Mouse (Mus musculus): Measurements from ENCODE around the gene Fbxl18. TPM values are rescaled to one million over a fixed set of nuclear protein-coding genes. Genes with fewer than 3 reads are reported as not detected.

Fbxl18 gene
- polyA plus RNA-seq, 1 experiment = 8.9 TPM

GRCm38 (mm10) chr5:142822286-142823095 lies 72.7 kb downstream of the Fbxl18 start:
- peak overlapping the region; percentile 82 for H3K27ac ChIP-seq (ENCODE audit: control insufficient read depth, insufficient read depth, low read depth, low read length)
- H3K4me3 ChIP-seq (ENCODE audit: control insufficient read depth, low read depth, low read length) = peak overlapping the region; percentile 69
- no peak for TF ChIP-seq CTCF (IDR thresholded peaks at IDR 0.05; ENCODE audit: control insufficient read depth, insufficient read depth, insufficient replicate concordance, low read depth, low read length)
- no peak for TF ChIP-seq POLR2A (IDR thresholded peaks at IDR 0.05; ENCODE audit: control insufficient read depth, low read depth, low read length)
- peaks cover 17% of the 10 kb centered on the region for H3K4me1 ChIP-seq (ENCODE audit: control insufficient read depth, insufficient read depth, low read length)
- no peaks in the 10 kb centered on the region for H3K27me3 ChIP-seq (ENCODE audit: control insufficient read depth, insufficient read depth, low read length)
- H3K36me3 ChIP-seq (ENCODE audit: control insufficient read depth, insufficient read depth, low read length) = no peaks in the 10 kb centered on the region

DNA sequence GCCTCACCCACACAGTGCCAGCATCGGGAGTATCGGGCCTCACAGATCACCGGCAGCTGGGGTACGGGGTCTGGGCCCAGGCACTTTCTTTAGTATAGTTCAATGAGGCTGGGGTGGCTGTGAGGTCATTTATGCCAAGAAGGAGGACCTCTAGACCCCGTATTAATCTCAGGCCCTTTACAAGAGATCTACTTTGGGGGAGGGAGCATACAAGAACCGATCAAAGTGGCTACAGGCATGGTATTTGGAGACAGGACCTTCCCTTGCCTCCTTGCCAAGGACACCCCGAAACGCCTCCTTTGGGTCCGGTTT lies 73.3 kb downstream of the Fbxl18 start:
- TF ChIP-seq POLR2A (IDR thresholded peaks at IDR 0.05; ENCODE audit: control insufficient read depth, low read depth, low read length) (no peak), CTCF (IDR thresholded peaks at IDR 0.05; ENCODE audit: control insufficient read depth, insufficient read depth, insufficient replicate concordance, low read depth, low read length) (no peak)
- Histone ChIP-seq H3K27ac (ENCODE audit: control insufficient read depth, insufficient read depth, low read depth, low read length) (peak overlapping the region; percentile 82), H3K36me3 (ENCODE audit: control insufficient read depth, insufficient read depth, low read length) (no peaks in the 10 kb centered on the region), H3K4me3 (ENCODE audit: control insufficient read depth, low read depth, low read length) (peak overlapping the region; percentile 69), H3K27me3 (ENCODE audit: control insufficient read depth, insufficient read depth, low read length) (no peaks in the 10 kb centered on the region), H3K4me1 (ENCODE audit: control insufficient read depth, insufficient read depth, low read length) (peaks cover 17% of the 10 kb centered on the region)

GRCm38 (mm10) chr5:142821266-142821973 lies 73.8 kb downstream of the Fbxl18 start:
- Histone ChIP-seq H3K4me1 (ENCODE audit: control insufficient read depth, insufficient read depth, low read length) (peaks cover 17% of the 10 kb centered on the region), H3K4me3 (ENCODE audit: control insufficient read depth, low read depth, low read length) (peak overlapping the region; percentile 69), H3K36me3 (ENCODE audit: control insufficient read depth, insufficient read depth, low read length) (no peaks in the 10 kb centered on the region), H3K27ac (ENCODE audit: control insufficient read depth, insufficient read depth, low read depth, low read length) (peak overlapping the region; percentile 82), H3K27me3 (ENCODE audit: control insufficient read depth, insufficient read depth, low read length) (no peaks in the 10 kb centered on the region)
- peak; percentile 59; the same call in 1 of the 2 replicates for TF ChIP-seq POLR2A (IDR thresholded peaks at IDR 0.05; ENCODE audit: control insufficient read depth, low read depth, low read length)
- TF ChIP-seq CTCF (IDR thresholded peaks at IDR 0.05; ENCODE audit: control insufficient read depth, insufficient read depth, insufficient replicate concordance, low read depth, low read length) = no peak

DNA sequence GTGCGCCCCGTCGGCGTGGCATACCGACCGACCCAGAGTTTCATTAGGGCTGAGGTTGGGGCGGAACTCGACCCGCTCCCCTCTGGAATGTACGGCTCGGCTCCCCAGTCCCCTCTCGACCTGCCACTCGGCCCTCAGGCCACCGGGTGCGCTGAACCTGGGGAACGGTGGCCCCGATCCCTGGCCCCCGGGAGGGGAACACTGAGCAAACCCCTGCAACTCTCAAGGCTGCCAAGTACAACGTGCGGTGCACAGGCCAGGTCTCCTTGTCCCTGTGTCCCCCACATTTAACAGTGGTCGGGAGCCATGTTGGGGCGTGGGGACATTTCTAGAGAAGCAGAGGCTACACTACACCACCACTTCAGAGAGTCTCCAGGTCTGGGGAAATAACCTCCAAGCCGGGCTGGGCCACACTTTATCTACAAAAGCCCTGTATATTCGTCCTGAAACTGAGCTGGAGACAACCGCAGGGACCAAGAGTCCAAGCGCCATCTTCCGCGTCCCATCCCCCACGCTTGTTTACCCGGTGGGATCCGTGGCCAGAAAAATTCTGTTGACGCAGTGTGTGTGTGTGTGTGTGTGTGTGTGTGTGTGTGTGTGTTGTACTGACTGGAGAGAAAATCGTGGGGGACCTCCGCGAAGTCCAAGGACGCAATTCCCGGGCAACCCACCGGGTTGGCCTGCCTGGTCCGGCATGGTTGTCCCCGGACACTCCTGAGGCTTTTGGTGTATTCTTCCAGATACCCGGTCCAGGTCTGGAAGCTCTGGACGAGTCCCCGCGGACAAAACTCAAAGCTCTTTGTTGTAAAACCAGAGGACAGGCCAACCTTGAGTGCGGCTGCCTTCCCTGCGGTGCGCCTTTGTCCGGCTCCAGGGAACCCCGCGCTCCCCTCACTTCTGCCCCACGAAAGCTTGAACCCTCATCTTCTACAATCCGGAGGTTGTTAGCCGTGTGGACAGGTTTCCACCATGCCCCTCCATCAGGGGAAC lies 74.7 kb downstream of the Fbxl18 start:
- Histone ChIP-seq H3K27ac (ENCODE audit: control insufficient read depth, insufficient read depth, low read depth, low read length) (peak overlapping the region; percentile 82), H3K4me1 (ENCODE audit: control insufficient read depth, insufficient read depth, low read length) (peaks cover 17% of the 10 kb centered on the region), H3K27me3 (ENCODE audit: control insufficient read depth, insufficient read depth, low read length) (no peaks in the 10 kb centered on the region; the same call in 1 of the 2 replicates), H3K4me3 (ENCODE audit: control insufficient read depth, low read depth, low read length) (peak overlapping the region; percentile 69), H3K36me3 (ENCODE audit: control insufficient read depth, insufficient read depth, low read length) (no peaks in the 10 kb centered on the region)
- TF ChIP-seq POLR2A (IDR thresholded peaks at IDR 0.05; ENCODE audit: control insufficient read depth, low read depth, low read length) = no peak
- TF ChIP-seq CTCF (IDR thresholded peaks at IDR 0.05; ENCODE audit: control insufficient read depth, insufficient read depth, insufficient replicate concordance, low read depth, low read length) = no peak

DNA sequence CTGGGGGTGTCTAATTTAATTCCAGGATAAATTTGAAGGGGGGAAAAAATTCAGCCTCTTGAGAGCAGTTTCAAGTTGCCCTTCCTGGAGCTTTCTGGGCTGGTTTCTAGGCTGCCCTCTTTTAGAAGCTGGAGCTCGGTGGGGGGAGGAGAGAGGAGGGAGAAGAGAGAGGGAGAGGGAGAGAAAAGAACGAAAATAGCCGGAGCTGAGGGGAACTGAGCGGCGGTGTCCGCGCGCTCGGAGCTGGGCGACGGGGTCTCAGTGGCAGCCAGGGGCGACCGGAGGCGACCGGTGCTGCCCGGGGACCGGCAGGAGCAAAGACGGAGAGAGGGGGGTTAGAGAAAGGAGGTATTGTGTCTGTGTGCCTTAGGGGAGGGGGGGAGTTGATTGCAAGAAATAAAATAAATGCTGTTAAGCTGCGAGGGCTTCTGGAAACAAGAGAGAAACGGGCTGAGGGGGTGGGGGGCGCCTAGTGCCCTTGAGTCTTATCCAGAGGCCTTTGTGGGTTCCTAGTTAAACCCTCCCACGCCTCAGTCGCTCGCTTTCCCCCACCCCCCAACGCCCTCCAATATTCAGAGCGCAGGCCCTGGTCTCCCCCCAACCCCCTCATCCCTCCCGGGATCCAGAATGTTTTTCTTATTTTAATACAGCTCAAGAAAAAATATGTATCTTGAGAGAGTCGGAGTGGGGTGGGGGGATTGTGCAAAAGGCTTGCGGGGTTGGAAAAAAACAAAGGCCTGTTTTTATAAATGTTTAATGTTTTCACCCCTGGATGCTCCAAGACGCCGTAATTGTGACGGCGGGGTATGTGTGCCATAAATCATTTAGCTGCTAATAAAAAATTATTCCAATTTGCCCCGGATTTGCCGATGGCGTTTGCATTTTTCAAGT lies 75.6 kb downstream of the Fbxl18 start:
- H3K27ac ChIP-seq (ENCODE audit: control insufficient read depth, insufficient read depth, low read depth, low read length) = peak overlapping the region; percentile 82
- no peaks in the 10 kb centered on the region; the same call in 1 of the 2 replicates for H3K27me3 ChIP-seq (ENCODE audit: control insufficient read depth, insufficient read depth, low read length)
- H3K4me1 ChIP-seq (ENCODE audit: control insufficient read depth, insufficient read depth, low read length) = peaks cover 17% of the 10 kb centered on the region
- peak overlapping the region; percentile 69 for H3K4me3 ChIP-seq (ENCODE audit: control insufficient read depth, low read depth, low read length)
- no peaks in the 10 kb centered on the region for H3K36me3 ChIP-seq (ENCODE audit: control insufficient read depth, insufficient read depth, low read length)
- 0 out of 2 replicates have a peak, but pooled peaks have one; percentile 34 for TF ChIP-seq POLR2A (IDR thresholded peaks at IDR 0.05; ENCODE audit: control insufficient read depth, low read depth, low read length)
- no peak for TF ChIP-seq CTCF (IDR thresholded peaks at IDR 0.05; ENCODE audit: control insufficient read depth, insufficient read depth, insufficient replicate concordance, low read depth, low read length)
